Mouse (Mus musculus): ENCODE results near the gene Ralgapa2. TPM values are rescaled to one million over a fixed set of nuclear protein-coding genes. Genes with fewer than 3 reads are reported as not detected.
A peak's percentile ranks its signal among the peaks of the same experiment; 100 is the strongest.

The Ralgapa2 gene
- total RNA-seq, 4 experiments from 2014 or later, result 38.6 to 45.9 (median 41.2) TPM

DNA sequence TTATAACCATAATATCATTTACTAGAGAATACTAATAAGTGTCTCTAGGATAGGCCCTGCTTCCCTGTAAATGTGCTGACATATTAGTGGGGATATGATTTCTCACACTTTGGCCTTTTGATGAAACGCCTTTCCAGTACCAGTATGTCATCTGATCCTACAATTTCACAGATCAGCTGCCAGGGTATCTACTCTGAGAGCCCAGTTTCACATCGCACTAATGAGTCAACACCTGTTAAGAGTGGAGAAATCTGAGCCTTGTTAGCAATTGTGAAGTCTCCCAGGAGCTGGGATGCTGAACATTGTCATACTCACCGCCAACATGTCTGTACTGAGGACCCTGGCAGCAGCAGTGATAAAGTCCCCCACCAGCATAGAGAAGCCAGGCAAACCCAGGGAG lies 151.1 kb downstream of the Ralgapa2 start:
- DNase-seq (ENCODE audit: low spot score), result no peak

DNA sequence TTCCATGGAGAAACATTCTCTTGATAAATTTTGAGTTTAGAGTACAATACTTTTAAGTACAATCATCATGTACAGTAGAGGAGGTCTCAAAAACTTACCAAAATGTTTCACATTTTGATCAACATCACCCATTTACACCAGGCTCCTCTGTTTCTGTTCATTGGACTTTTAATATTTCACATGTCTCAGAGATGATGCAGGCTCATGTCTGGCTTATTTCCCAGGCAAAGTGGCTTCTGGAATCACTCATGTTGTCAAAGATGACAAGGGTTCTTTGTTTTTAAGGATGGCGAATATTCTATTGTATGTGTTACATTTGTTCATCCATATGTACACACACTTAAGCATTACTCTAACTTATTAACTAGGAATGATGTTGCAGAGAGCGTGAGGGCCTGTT lies 152.5 kb downstream of the Ralgapa2 start:
- no peak for DNase-seq (ENCODE audit: low spot score)

DNA sequence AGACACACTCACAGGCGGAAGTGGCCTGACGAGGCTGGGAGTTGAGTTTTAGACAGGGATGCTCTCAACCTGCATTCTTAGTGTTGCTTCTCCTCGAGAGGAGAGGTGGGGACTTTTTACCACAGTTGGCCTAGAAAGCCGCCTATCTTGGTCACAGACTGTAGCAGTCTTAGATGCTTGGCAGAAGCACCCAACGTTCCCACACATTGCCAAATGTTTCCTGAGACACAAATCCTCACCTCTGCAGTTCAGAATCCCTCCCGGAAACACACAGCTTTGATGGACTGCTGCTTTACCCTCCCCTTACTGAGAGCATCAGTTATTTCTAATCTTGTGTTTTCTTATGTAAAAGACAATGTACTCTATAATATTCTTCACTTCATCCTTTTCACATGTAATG lies 155.6 kb downstream of the Ralgapa2 start:
- DNase-seq (ENCODE audit: low spot score), result no peak

DNA sequence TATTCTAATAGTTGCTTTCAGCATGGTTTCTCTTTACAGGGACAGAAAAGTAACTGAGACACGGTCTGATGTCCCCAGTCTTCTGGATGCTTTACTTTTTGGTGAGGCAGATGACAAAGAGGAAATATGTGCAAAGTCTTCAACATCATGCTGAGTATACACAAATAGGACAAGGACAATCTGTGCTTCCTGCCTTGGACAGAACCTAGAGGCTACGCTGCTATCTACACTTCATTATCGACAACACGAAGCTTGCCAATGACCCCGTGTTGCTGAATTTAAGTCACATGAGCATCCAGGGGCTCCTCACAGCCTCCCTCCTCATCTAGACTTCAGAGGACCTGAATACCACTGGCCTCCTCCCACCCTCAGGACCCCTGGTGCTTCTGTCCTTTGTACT lies 161.9 kb downstream of the Ralgapa2 start:
- no peak for DNase-seq (ENCODE audit: low spot score)

DNA sequence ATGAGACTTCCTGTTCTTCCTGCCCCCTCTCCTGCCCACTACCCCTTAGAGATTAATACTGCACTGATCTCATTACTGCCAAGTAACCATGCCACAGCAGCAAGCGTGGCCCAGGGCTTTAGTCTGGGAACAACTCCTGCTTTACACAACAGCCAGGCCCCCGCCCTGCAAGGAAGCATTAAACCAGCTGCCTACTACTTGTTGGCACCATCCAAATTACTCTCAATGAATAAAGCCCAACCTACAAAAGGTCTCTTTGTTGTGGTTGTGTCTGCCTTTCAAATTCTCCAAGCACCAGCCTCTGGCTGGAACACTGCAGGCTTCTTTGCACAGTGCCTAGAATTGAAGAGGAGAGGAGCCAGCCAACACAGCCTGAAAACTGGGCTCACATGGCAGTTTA lies 164.2 kb downstream of the Ralgapa2 start:
- no peak for DNase-seq (ENCODE audit: low spot score)

DNA sequence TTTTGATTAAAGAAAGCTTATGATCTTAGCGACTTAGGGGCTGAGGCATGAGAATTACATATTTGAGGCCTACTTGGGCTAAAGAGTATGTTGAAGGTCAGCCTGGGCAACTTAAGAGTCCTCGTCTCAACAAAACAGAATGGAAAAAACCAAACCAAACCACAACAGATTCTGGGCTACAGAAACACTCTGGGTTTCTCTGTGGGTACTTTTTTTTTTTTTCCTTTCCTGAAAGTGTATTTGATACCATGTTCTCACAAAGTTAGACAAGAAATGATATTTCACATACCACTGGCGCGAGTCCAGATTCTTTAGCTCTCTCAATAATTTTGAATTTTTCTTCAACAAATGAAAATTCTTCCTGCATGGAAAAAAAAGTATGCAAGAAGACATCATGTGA lies 172.1 kb downstream of the Ralgapa2 start:
- DNase-seq (ENCODE audit: low spot score), result no peak

DNA sequence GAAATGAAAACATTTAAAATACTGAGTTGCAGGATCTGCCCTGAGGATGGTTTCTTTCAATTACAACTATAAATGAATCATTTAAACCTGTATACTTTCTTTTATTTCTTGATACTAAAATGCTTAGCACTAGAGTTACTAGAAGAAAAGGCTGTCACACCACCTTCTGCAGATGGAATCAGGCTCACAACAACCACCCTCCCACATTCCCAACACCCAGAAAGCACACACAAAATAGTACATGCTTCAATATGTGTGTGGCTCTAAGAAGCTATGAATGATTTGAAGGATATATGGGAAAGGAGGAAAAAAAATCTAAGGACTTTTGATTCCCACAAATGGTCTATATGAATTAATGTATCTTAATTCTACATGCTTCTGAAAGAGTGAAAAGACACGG lies 174.6 kb downstream of the Ralgapa2 start:
- DNase-seq (ENCODE audit: low spot score), result no peak

DNA sequence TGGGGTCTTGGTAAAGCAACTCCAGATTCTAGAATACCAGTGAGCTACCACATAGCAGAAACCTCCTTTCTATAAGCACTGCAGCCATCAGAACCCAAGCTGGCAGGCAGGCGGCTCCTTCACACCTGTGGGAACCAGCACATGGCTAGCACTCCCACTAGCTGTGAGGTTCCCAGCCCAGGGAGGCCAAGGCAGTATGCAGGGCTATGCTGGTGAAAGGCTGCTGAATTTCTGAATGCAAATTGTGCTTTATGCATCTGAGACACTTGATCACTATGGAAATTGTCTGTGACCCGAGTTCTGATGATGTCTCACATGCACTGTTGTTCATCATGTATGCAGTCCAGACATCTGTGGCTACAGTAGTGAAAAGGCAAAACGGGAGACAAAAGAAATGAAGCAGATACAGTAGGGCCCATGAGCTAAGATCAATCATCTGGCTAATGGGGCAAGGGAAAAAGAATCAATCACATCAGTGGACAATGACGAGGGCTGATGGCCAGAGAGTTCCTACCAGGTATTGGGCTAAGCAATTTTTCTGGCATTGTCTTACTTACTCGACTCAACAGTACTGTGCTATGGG lies 180.2 kb downstream of the Ralgapa2 start:
- DNase-seq (ENCODE audit: low spot score), result no peak

DNA sequence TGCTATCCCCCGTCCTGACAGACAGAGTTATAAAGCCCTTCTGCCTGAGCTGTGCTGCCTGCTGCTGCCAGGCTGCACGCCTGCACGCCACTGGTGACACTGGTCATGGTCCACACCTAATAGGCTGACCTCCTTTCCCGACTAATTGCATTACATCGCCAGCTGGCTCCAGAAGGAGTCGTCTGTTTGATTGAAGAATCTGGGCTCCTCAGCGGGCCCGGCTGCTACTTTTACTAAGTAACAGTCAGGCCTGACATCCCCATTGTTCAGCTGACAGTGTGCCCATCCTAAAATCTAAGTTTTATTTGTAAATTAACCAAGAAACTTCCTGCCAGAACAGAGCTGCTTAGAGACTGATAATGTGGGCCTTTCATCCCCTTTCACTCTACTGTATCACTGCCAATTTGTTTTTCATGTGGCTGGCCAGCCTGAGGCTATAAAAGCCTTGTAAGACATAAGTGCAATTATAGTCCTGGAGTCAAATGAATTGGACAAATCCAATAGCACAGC lies 181.3 kb downstream of the Ralgapa2 start:
- peak; percentile 1 for DNase-seq (ENCODE audit: low spot score)

DNA sequence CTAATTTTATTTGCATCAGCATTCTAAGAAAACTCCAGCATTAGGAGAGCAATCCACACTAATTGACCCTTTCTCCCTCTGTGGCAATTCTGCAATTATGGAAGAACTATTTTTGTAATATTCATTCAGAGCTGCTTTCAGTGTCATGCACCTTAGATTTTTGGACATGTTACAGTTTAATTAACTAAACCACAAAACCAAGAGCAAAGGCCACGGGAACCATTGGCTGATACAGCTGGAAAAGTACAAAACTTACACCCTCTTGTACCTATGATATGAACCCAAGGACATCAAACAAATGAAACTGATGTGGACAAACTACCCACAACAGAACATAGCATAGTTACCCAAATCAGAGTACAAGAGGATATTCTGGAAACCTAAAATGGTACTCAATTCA lies 182.0 kb downstream of the Ralgapa2 start:
- DNase-seq (ENCODE audit: low spot score), result no peak

DNA sequence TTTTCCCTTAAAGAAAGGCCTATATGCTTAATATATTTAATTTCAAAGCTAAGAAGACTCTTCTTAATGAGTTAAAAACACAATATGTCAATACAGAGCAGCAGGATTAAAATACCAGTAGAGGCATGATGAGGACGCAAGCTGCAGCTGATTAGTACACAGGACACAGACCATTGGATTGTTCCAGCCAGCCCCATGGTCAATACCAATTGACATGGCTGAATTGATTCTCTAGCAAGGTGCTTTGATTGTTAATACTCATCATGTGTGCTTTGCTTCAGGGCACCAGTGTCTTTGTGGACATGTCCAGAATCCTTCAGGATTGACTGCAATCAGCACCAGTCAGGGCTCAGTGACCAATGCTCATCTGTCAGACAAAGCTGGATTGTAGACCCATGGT lies 185.5 kb downstream of the Ralgapa2 start:
- DNase-seq (ENCODE audit: low spot score), result no peak

DNA sequence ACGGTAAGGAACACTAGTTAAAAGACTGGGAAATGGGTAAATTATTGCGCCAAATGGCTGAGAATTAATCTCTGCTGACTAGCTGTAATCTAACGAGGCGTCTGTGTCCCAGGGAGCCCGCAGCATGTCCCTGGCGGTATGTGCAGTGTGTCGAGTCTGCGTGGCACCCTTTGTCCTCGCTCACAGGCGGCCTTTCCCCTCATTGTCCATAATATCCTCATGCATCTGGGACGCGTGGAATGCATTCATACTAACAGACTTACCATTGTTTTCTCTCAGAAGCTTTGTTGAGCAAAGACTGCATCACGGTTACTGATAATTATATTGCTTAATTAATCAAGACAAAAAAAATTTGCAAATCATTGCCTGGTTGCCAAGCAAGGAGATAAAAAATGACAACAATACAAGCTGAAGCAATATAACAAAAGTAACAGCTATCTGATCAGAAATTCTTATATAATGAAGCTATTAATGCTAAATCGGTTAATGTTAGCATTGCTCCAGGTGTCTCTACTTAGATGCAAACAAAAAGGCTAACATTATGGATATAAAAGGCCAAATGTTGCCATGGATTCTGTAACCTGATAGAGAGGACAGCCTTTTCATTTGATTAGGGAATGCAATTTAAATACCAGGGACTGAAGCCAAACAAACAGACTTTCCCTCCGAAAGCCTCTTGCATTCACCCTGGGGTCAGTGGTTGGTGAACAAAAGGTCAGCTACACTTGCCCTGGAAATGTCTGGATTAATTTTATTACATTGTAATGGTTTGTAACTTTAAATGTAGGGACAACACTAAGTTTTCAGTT lies 187.0 kb downstream of the Ralgapa2 start:
- DNase-seq (ENCODE audit: low spot score), result no peak

DNA sequence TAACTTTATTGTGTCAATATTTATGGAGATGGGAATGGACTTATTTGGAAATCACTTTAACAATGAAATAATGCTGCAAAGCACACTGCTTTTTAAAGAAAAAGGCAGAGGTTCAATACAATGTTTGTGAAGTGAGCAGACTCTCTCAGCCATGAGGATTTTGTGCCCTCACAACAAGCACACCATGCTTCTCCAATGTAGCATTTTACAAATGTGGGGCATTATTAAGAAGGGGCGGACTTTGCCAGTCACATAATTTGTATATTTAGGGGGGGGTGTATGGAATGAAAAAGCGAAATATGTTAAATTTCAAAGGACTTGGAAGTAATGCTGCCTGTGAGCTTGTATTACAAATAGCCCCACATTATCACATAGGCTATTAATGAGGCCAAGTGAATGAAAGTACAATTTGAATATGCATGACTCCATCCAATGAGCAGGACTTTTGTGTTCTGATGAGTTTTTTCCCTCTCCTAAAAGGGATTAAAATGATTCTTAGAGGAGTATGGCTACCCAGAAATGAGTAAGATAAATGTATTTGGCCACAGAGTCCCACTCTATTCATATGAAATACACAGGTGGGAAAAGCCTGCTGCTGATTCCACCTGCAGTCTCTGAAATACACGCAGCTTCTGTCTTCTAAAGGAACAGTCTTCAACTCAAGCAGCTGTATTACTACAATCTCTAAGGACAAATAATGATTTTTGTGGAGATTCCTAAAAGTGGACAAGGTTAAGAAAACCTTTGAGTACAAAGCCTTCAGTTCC lies 187.8 kb downstream of the Ralgapa2 start:
- no peak for DNase-seq (ENCODE audit: low spot score)

DNA sequence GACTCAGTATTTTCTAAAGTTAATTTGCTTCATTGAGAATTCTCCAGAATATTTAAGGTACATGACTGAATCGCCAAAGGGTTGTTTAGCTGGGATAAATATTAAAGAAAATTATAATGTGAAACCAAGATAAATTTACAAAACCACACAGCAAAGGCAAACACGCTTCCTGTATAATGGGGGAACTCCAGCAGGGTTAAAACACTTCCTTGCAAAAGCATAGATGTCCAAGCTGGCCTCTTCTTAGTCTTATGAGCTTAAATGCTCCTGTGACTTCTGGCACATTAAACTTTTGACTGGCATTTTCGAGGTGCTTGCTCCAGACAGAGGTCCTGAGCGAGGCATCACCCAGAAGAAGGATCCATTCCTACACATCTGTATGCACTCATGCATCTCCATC lies 188.6 kb downstream of the Ralgapa2 start:
- no peak for DNase-seq (ENCODE audit: low spot score)

DNA sequence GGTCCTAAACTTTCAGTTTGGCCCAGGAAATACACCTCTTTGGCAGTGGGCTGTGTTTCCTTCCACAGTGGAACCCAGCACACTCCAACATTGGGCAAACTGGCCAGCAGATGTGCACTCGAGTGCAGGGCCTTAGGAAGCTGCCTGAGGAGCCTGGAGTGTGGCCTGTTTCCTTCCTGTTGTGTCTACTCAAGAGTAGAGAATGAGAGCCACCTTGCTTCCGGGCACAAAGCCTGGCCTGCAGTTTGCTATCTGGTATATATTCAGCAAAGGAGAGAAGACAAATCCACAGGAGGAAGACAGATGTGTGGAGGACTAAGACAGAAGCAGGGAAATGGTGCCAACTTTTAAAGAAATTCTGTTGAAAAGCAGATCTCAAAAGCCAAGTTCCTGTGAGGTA lies 189.4 kb downstream of the Ralgapa2 start:
- no peak for DNase-seq (ENCODE audit: low spot score)

DNA sequence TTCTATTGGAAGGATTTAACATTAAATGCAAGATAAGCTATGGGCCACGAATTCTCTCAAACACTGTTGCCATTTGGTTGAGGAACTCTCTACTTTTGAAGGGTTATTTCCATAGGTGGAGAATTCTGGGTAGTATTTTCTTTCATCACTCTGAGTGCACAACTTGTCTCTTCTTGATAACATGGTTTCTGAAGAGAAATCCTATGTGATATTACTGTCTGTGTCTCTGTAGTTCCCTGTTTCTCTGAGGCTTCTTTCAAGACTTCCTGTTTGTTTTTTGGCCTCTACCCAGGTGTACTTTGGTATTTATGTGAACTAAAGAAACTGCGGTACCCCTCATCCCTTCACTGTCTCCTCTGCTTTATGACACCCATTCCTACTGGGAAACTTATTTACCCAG lies 190.1 kb downstream of the Ralgapa2 start:
- DNase-seq (ENCODE audit: low spot score), result no peak

DNA sequence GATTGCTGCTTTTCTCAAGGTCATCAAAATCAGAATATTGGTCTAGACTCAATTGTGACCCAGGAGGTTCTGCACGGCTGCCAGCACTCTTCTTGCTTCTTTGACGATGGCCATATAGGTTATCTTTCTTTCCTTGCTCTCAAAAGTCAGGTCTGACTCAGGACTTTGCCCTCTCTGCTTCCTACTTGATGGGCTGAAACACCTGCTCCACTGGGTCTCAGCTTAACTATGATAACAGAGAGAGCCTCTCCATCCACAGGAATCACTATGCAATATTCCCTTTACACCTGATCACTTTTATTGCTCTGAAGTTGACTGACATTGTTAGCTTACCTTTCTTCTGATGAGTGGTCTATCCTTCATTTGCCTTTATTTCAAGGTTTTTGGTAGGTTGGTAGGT lies 191.5 kb downstream of the Ralgapa2 start:
- no peak for DNase-seq (ENCODE audit: low spot score)

DNA sequence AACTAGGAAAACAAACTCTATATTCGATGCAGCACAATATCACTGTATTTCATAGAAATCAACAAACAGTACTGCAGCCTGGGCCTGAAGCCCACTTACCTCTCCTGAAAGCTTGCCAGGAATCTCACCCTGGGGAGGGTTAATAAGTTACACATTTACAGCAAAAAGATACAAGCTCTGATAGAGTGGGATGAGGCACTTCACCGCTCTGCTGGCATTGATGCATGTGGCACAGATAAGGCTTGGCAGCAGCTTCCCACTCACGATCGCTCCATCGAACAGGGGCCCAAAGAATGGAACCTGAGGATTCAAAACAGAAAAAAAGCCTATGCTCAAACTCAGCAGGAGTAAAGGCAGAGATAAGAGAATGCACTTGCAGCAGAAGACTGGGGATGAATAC lies 197.4 kb downstream of the Ralgapa2 start:
- no peak for DNase-seq (ENCODE audit: low spot score)

DNA sequence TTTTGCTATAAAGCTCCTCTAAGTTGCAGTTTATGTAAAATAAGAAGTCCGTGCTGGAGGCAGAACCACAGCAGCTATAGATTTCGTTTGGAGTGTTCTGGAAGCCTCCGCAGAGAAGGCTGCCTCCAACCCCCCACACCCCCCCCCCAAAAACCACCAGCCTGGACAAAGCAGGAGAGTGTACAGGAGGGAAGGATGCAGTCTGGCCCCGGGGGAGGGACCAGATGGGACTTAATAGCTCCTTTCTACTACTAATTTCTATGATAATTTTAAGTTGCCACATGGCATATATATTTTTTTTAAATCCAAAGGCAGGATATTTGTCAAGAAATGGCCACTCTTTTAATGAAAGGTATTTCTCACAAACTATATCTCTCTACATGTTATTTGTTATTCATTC lies 198.3 kb downstream of the Ralgapa2 start:
- DNase-seq (ENCODE audit: low spot score), result no peak

DNA sequence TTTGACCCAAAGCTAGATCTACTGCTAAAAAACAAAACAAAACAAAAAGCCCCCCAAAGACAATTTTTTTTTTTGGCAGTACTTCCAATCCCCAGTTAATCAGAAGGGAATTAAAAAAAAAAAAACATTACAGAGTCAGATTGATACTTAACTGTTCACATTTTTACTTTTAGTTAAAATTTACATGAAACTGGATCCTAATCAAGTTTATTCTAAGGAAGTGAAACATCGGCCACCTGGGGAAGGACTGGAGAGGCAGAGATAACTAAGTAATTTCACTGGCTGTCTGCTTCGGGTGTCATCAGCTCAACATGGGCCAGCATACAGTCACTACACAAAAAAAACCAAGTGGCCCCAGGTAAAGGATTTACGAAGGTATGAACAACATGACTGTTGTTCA lies 201.4 kb downstream of the Ralgapa2 start:
- no peak for DNase-seq (ENCODE audit: low spot score)

DNA sequence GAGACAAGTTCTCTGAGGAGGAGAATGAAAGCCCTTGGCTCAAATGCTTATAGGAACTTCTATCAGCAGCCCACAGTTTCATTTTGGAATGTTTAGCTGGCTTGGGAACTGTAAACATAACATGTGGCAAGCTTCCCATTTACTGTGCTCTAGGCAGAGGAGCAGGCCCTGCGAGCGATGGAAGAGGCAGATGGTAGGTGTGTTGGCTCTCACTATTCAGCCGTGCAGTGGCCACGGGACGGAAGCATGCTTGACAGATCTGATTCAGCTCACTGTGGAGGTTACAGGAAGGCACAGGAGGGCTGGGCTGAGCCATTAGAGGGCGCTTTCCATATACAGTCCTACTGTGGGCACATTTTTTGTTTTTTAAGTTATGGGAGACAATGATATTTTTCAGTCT lies 201.9 kb downstream of the Ralgapa2 start:
- DNase-seq (ENCODE audit: low spot score), result no peak

DNA sequence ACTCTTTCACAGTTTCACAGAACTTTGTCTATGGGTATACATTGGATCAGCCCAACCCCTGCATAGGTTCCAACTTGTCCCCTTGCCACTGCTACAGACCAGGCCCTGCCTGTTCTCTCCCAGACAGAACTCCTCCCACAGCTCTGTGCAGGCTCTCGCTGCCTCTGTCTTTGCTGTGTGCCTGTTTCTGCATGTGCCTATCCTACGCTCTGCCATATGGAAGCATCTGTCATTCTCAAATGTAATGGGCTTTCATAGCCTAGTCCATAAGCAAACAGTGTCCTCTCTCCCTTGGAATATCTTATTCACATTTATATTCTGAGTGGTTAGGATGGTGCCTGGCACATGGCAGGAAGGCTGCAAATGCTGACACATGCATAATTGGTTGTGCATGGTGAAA lies 202.7 kb downstream of the Ralgapa2 start:
- no peak for DNase-seq (ENCODE audit: low spot score)

DNA sequence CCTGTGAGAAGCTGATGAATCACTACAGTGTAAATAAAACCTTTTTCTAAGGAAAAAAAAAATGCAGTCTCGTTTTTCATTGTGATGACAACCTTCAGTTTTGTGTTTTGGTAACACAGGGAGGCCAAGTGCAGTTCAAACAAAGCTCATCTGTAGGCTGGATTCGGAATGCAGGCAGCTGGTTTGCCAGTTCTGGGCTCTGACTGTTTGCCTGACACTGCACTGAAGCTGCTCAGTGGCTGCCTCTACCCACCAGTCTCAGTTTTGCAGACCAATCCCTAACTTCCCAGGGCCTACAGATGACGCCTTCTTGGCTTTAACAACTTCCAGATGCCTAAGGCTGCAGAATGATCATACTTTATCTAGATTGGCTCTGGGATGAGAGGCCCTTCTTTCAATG lies 205.1 kb downstream of the Ralgapa2 start:
- DNase-seq (ENCODE audit: low spot score), result no peak
